Mouse (Mus musculus): ENCODE measurements around the gene Plch2. TPM values are rescaled to one million over a fixed set of nuclear protein-coding genes. Genes with fewer than 3 reads are reported as not detected.

The Plch2 gene
- polyA plus RNA-seq, 1 experiment = 0.23 TPM

DNA sequence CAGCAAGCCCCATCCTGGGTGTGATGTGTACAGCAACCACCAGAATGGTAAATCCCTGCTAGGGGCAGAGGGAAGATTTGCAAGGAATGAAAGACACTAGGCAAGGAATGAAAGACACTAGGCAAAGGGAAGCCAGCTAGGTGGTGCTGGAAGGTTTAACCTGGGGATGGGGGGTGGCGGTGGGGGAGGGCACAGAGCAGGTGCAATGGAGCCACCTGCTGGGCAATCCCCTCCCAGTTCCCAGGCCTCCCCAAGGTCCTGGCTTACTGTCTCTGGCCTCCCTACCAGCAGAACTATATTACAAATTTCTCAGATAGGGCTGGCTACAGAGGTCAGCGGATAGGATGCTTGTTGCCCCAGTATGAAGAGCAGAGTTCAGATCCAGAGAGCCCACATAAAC, 7.9 kb upstream of the Plch2 start:
- no peak overlapping the region for H3K4me3 ChIP-seq (ENCODE audit: insufficient read depth, low read length)
- H3K4me1 ChIP-seq (ENCODE audit: control insufficient read depth, insufficient read depth, low read length) = no peaks in the 10 kb centered on the region
- TF ChIP-seq CTCF (IDR thresholded peaks at IDR 0.05; ENCODE audit: borderline replicate concordance, insufficient read depth, low read length) (no peak), POLR2A (IDR thresholded peaks at IDR 0.05; ENCODE audit: low read depth, low read length) (no peak)
- H3K27ac ChIP-seq (ENCODE audit: insufficient read depth, low read length) = no peak overlapping the region

DNA sequence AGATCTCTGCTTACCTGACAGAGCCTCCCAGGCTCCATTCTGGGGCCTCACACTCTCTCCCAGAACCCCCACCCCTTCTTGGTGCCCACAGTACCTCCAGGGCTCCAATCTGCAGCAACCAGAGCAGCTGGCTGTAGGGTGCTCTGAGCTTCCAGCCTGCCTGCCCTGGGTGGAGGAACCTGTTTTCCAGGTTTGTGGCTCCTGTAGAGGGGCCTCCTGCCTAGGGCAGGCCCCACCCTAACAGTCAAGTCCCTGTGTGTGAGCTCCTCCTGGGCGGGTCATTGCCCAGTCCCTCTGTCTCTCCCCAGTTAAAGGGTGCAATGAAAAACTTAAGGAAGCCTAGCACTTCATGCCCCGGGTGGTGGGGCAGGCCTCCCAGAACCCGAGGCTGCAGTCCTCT, 7.3 kb upstream of the Plch2 start:
- H3K27ac ChIP-seq (ENCODE audit: insufficient read depth, low read length) = no peak overlapping the region
- TF ChIP-seq CTCF (IDR thresholded peaks at IDR 0.05; ENCODE audit: borderline replicate concordance, insufficient read depth, low read length) (no peak), POLR2A (IDR thresholded peaks at IDR 0.05; ENCODE audit: low read depth, low read length) (no peak)
- H3K4me1 ChIP-seq (ENCODE audit: control insufficient read depth, insufficient read depth, low read length) = no peaks in the 10 kb centered on the region
- H3K4me3 ChIP-seq (ENCODE audit: insufficient read depth, low read length) = no peak overlapping the region

DNA sequence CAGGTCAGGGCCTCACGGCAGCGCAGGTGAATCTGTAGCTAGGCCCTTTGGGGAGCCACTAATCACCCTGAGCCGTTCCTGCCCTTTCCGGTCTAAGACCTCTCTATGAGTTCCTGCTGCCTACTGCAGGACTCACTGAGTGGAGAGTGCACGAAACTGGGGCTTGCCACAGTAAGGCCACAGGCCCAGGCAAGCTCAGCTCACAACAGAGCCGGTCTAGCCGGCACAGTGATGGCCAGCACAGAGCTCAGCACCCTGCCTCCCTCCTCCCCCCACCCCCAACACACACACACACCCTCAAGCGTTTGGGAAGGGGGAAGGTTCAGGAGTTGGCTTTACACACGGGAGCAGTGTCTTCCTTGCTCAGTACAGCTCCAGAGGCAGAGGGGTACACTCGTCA, 1.7 kb upstream of the Plch2 start:
- H3K4me3 ChIP-seq (ENCODE audit: insufficient read depth, low read length) = no peak overlapping the region
- no peak overlapping the region for H3K27ac ChIP-seq (ENCODE audit: insufficient read depth, low read length)
- H3K4me1 ChIP-seq (ENCODE audit: control insufficient read depth, insufficient read depth, low read length) = no peaks in the 10 kb centered on the region
- TF ChIP-seq POLR2A (IDR thresholded peaks at IDR 0.05; ENCODE audit: low read depth, low read length) (no peak), CTCF (IDR thresholded peaks at IDR 0.05; ENCODE audit: borderline replicate concordance, insufficient read depth, low read length) (no peak)

DNA sequence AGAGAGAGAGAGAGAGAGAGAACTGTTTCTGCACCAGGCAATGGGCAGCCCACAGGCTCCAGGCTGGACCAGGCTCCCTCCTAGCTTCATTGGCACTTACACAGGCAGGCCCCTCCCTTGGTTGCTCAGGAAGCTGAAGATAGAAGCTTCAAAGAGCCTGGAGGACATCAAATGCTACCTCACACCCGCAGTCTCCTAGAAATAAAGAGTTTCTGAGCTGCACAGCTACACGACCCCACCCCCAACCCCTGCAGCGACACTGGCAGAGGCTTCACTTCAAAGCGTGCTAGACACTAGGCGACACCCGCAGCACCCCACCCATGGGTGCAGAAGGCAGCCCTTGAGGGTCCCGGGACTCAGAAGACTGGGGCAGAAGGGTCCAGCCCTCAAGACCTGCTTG, 6.5 kb downstream of the Plch2 start:
- Histone ChIP-seq H3K4me1 (ENCODE audit: control insufficient read depth, insufficient read depth, low read length) (no peaks in the 10 kb centered on the region), H3K27ac (ENCODE audit: insufficient read depth, low read length) (no peak overlapping the region), H3K4me3 (ENCODE audit: insufficient read depth, low read length) (no peak overlapping the region)
- TF ChIP-seq POLR2A (IDR thresholded peaks at IDR 0.05; ENCODE audit: low read depth, low read length) (no peak), CTCF (IDR thresholded peaks at IDR 0.05; ENCODE audit: borderline replicate concordance, insufficient read depth, low read length) (no peak)

DNA sequence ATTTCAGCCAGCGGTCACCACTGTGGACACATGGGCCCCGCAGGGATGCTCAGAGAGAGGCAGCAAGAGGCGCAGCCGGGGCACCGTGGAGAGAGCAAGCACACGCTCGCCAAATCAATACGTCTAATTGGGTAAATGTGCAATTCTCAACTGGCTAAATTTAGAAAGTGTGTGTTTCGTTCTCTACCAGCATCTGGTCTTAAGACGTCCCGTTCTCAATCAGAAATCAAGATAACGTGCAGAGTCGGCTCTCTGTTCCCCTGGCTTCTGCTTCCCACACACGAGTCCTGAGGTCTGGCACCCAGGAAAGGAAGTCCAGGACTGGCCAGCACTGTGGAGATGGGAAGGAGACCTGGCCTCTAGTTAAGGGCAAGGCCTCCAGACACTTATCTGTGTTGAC, 9.9 kb downstream of the Plch2 start:
- H3K4me1 ChIP-seq (ENCODE audit: control insufficient read depth, insufficient read depth, low read length) = no peaks in the 10 kb centered on the region
- H3K4me3 ChIP-seq (ENCODE audit: insufficient read depth, low read length) = no peak overlapping the region
- no peak overlapping the region for H3K27ac ChIP-seq (ENCODE audit: insufficient read depth, low read length)
- TF ChIP-seq POLR2A (IDR thresholded peaks at IDR 0.05; ENCODE audit: low read depth, low read length) (no peak), CTCF (IDR thresholded peaks at IDR 0.05; ENCODE audit: borderline replicate concordance, insufficient read depth, low read length) (no peak)

DNA sequence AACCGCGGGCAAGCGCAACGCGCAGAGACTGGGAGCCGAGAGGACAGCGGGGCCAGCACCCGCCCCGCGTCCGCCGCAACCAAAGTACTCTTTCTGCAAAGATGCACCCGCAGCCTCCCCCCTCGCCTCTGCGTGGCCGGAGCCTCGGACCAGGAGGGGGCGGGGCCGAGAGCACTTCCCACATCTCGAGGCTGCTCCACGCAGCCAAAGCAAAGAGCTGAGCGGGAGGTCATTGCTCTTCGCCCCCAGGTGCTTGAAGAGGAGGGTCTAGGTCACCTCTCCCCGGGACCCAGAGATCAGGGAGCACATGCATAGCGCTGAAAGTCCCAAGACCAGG, 13.3 kb downstream of the Plch2 start:
- no peak overlapping the region for H3K4me3 ChIP-seq (ENCODE audit: insufficient read depth, low read length)
- no peaks in the 10 kb centered on the region for H3K4me1 ChIP-seq (ENCODE audit: control insufficient read depth, insufficient read depth, low read length)
- TF ChIP-seq CTCF (IDR thresholded peaks at IDR 0.05; ENCODE audit: borderline replicate concordance, insufficient read depth, low read length) (no peak), POLR2A (IDR thresholded peaks at IDR 0.05; ENCODE audit: low read depth, low read length) (no peak)
- H3K27ac ChIP-seq (ENCODE audit: insufficient read depth, low read length) = no peak overlapping the region

DNA sequence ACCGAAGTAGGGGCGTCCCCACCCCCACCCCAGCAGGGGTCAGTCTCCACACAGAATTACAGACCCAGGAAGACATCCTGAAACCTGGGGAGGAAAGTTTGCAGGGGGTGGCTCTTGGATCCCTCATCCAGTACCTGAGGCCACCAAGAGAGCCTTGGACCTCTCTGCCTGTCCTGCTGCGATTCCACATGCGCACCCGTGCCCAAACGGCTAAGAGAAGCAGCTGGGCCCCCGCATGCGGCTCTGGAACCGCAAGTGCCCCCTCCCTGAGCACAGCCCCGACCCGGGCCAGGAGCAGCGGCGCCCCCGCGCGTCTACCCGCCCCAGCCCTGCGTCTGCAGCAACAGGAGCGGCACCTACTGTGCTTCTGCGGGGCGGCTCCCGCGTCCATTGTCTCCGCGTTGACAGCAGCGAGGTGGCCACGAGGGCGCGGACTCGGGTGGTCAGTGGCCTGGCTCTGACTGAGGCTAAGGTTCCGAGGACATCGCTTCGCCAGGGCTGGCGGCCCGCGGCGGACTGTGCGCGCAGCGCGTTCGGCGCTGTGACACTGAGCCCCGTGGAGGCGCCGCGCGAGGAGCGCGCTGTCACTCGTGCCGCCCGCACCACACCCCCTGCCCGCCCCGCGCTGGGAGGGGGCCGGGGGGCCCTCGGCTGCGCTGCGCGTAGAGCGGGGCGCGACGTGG, 13.8 kb downstream of the Plch2 start:
- no peak overlapping the region for H3K27ac ChIP-seq (ENCODE audit: insufficient read depth, low read length)
- TF ChIP-seq CTCF (IDR thresholded peaks at IDR 0.05; ENCODE audit: borderline replicate concordance, insufficient read depth, low read length) (no peak), POLR2A (IDR thresholded peaks at IDR 0.05; ENCODE audit: low read depth, low read length) (no peak)
- no peak overlapping the region for H3K4me3 ChIP-seq (ENCODE audit: insufficient read depth, low read length)
- no peaks in the 10 kb centered on the region for H3K4me1 ChIP-seq (ENCODE audit: control insufficient read depth, insufficient read depth, low read length)

DNA sequence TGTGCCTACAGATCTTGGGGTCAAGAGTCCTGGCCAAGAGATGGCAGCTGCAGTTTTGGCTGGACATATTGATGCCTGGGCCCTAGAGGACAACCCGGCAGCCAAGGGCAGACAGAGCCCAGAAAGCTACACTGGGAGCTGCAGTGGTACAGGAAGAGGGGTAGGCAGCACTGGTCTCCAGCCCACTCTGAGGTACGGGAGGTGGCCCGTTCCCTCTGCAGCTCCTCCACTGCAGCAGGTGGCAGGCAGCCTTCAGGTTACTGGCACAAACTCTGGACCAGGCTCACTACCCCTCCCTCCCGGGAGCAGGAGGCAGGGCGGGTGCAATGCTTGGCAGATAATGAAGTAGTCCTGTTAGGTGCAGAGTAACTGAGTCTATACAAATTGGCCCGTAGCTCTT, 15.9 kb downstream of the Plch2 start:
- Histone ChIP-seq H3K4me1 (ENCODE audit: control insufficient read depth, insufficient read depth, low read length) (no peaks in the 10 kb centered on the region), H3K4me3 (ENCODE audit: insufficient read depth, low read length) (no peak overlapping the region), H3K27ac (ENCODE audit: insufficient read depth, low read length) (no peak overlapping the region)
- TF ChIP-seq POLR2A (IDR thresholded peaks at IDR 0.05; ENCODE audit: low read depth, low read length) = no peak
- TF ChIP-seq CTCF (IDR thresholded peaks at IDR 0.05; ENCODE audit: borderline replicate concordance, insufficient read depth, low read length) = no peak

DNA sequence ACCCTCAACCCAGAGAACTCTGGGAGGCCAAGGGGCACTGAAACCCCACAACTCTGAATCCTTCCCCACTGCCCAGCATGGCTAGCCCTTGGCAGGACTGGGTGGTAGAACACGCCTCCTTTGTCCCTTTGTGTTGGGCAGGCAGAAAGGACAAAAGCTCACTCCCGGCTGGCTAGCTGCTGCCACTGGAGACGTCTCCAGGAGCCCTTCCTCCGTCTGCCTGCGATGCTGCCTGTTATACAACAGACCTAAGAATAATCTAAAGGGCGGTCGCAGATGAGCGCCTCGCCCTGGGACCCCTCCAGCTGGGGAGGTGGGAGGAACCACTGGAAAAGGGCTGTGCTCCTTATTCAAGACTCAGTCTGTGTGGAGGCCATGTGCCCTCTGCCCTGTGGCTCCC, 16.4 kb downstream of the Plch2 start:
- Histone ChIP-seq H3K4me1 (ENCODE audit: control insufficient read depth, insufficient read depth, low read length) (no peaks in the 10 kb centered on the region), H3K27ac (ENCODE audit: insufficient read depth, low read length) (no peak overlapping the region), H3K4me3 (ENCODE audit: insufficient read depth, low read length) (no peak overlapping the region)
- no peak for TF ChIP-seq POLR2A (IDR thresholded peaks at IDR 0.05; ENCODE audit: low read depth, low read length)
- TF ChIP-seq CTCF (IDR thresholded peaks at IDR 0.05; ENCODE audit: borderline replicate concordance, insufficient read depth, low read length) = no peak

DNA sequence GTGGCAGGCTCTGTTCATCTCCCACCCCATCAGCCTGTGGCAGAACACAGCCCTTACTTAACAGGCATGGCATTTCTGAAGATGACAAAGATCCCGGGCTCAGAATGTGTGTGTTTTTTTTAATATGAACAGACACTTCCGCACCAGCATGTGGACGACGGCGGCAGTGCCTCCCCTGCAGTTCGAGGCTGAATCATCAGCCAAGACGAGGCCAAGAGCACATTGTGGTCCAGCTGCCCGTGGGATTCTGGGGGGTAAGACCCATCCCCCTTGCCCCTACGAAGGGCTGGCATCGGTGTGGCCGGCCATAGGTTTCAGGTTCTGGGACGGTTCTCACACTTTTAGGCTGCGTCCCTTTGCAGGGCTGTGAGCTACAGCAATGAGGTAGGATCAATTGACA, 21.8 kb downstream of the Plch2 start:
- Histone ChIP-seq H3K27ac (ENCODE audit: insufficient read depth, low read length) (no peak overlapping the region), H3K4me1 (ENCODE audit: control insufficient read depth, insufficient read depth, low read length) (no peaks in the 10 kb centered on the region), H3K4me3 (ENCODE audit: insufficient read depth, low read length) (no peak overlapping the region)
- TF ChIP-seq CTCF (IDR thresholded peaks at IDR 0.05; ENCODE audit: borderline replicate concordance, insufficient read depth, low read length) = no peak
- TF ChIP-seq POLR2A (IDR thresholded peaks at IDR 0.05; ENCODE audit: low read depth, low read length) = no peak

DNA sequence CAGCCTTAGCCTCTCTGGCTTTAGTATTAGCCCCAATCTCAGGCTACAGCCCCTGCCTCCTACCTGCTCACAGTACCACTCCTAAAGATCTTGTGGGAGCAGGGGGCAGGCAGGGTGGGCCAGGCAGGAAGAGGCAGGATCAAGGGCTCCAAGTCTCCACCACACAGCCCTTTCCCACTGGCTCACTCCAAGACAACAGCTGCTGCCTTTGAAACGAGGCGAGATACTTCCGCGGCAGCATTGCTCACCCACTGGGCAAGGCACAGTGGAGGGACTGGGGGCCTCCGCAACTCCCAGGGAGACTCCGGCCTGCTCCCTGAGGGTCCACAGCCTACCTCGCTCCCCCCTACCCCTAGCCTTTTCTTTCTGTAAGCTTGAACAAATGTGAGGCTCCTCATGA, 22.4 kb downstream of the Plch2 start:
- no peaks in the 10 kb centered on the region for H3K4me1 ChIP-seq (ENCODE audit: control insufficient read depth, insufficient read depth, low read length)
- no peak for TF ChIP-seq POLR2A (IDR thresholded peaks at IDR 0.05; ENCODE audit: low read depth, low read length)
- H3K4me3 ChIP-seq (ENCODE audit: insufficient read depth, low read length) = no peak overlapping the region
- H3K27ac ChIP-seq (ENCODE audit: insufficient read depth, low read length) = no peak overlapping the region

Measured in embryonic fibroblast, embryonic 13.5 days (primary cell).